Mouse (Mus musculus) right cerebral cortex, postnatal 4 days (tissue): ENCODE data around the gene Vegfa.
"Not testable (repeated sequence)": the region's sequence is repeated elsewhere in the genome, so short reads cannot be mapped to it uniquely, and the experiment has no call there.

ENCODE experiments used
- DNase-seq: peaks from one replicate; pipeline ENCODE4 v3.0.0-alpha.2; 2022

Vegfa gene

GRCm38 (mm10) chr17:45986915-45987314 lies 45.3 kb downstream of the Vegfa start:
- no peak for DNase-seq

GRCm38 (mm10) chr17:45986374-45986773 lies 45.8 kb downstream of the Vegfa start:
- no peak for DNase-seq

GRCm38 (mm10) chr17:45983185-45983584 lies 49.0 kb downstream of the Vegfa start:
- DNase-seq = not testable (repeated sequence)

- no peak for DNase-seq
Observed at GRCm38 (mm10) chr17:45981841-45982240, 50.3 kb downstream of the Vegfa start.

GRCm38 (mm10) chr17:45979025-45979805 lies 53.0 kb downstream of the Vegfa start:
- DNase-seq = no peak

GRCm38 (mm10) chr17:45974461-45974860 lies 57.7 kb downstream of the Vegfa start:
- DNase-seq = no peak

GRCm38 (mm10) chr17:45973214-45973613 lies 59.0 kb downstream of the Vegfa start:
- no peak for DNase-seq

- no peak for DNase-seq
Observed at GRCm38 (mm10) chr17:45972405-45972804, 59.8 kb downstream of the Vegfa start.

- DNase-seq = no peak
Observed at GRCm38 (mm10) chr17:45971800-45972199, 60.4 kb downstream of the Vegfa start.

- no peak for DNase-seq
Observed at GRCm38 (mm10) chr17:45970741-45971550, 61.2 kb downstream of the Vegfa start.

- DNase-seq = no peak
Observed at GRCm38 (mm10) chr17:45969596-45969995, 62.6 kb downstream of the Vegfa start.

- DNase-seq = no peak
Observed at GRCm38 (mm10) chr17:45968341-45968740, 63.8 kb downstream of the Vegfa start.
